Comparison of ENCODE assay signal across 8 mouse cellular contexts in the genomic region with DNA sequence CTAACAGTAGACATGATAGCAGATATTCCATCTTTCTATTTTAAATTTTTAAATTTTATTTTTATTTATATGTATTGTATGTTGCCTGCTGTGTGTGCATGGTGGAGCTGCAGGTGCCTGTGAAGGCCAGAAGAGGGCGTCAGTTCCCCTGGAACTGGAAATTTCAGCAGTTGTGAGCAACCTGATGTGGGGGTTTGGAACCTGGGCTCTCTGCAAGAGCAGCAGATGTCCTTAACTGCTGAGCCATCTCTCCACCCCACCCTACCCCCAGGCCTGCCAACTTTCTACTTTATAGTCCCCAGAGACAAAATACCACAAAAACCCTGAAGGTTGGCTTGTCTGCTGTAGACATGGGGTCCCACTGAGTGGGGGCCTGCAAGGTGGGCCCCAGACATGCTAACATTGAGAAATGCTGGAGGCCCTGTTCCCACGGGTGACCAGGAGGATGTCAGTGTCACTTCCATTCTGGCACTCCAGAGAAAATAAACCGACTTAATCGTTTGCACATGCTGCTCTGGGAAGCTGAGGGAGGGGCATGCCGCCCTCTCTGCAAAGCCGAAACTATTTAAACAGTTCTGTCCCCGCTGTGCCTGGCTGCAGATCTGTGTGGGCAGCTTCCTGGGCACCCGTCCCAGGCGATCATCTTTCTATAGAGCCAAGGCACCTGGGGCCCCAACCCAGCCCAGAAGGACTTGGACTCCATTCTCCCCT. TPM values are rescaled to one million over a fixed set of nuclear protein-coding genes. Genes with fewer than 3 reads are reported as not detected.
DNase-seq lines count a peak whose midpoint lies in the region; ATAC-seq and TF ChIP-seq lines count a peak whose summit lies in the region.

No protein-coding gene starts in this region.

- peak; percentile 63 for DNase-seq in 3134 (ENCODE audit: extremely low read depth, insufficient read length, low spot score)
- peak; percentile 96 for DNase-seq in Muller cell, postnatal 12 days (ENCODE audit: inconsistent ontology term)
- DNase-seq in lung, postnatal 4 days = peak; percentile 14 to 61
- no peak for DNase-seq in thymus, adult 2 months
- DNase-seq in heart, postnatal 25 days (ENCODE audit: low spot score) = no peak

- H3K27me3 ChIP-seq in embryonic facial prominence, embryonic 13.5 days = no peaks in the 10 kb centered on the region
- no peaks in the 10 kb centered on the region for H3K27me3 ChIP-seq in hindbrain, embryonic 16.5 days (replicated peaks; ENCODE audit: control insufficient read depth, insufficient read depth, low read length)
- no peaks in the 10 kb centered on the region for H3K27me3 ChIP-seq in heart, embryonic 12.5 days (replicated peaks)
- no peaks in the 10 kb centered on the region for H3K27me3 ChIP-seq in thymus, adult 2 months (ENCODE audit: control insufficient read depth, insufficient read depth, low read length)

- ATAC-seq in embryonic facial prominence, embryonic 13.5 days (ENCODE audit: insufficient number of reproducible peaks, insufficient read depth, low FRiP score, low TSS enrichment, low read depth) = peak; percentile 70
- ATAC-seq in hindbrain, embryonic 16.5 days = peak; percentile 84
- no peak for ATAC-seq in heart, embryonic 12.5 days (ENCODE audit: insufficient number of reproducible peaks, low FRiP score)

- H3K36me3 ChIP-seq in embryonic facial prominence, embryonic 13.5 days = peaks cover 37% of the 10 kb centered on the region
- H3K36me3 ChIP-seq in hindbrain, embryonic 16.5 days (ENCODE audit: control insufficient read depth, insufficient read depth, low read length) = no peaks in the 10 kb centered on the region
- peaks cover 43% of the 10 kb centered on the region for H3K36me3 ChIP-seq in heart, embryonic 12.5 days
- H3K36me3 ChIP-seq in thymus, adult 2 months (ENCODE audit: control insufficient read depth, insufficient read depth, low read length) = no peaks in the 10 kb centered on the region

- no peak overlapping the region; the same call in 1 of the 2 replicates for H3K4me3 ChIP-seq in embryonic facial prominence, embryonic 13.5 days
- H3K4me3 ChIP-seq in hindbrain, embryonic 16.5 days (ENCODE audit: low read length) = no peak overlapping the region
- H3K4me3 ChIP-seq in heart, embryonic 12.5 days = no peak overlapping the region
- H3K4me3 ChIP-seq in thymus, adult 2 months (ENCODE audit: control insufficient read depth, insufficient read depth, low read length) = no peak overlapping the region

- intact Hi-C loops in heart, postnatal 25 days (cut with DNase I) = no loop called here

- peak overlapping the region; percentile 91 for H3K27ac ChIP-seq in embryonic facial prominence, embryonic 13.5 days
- H3K27ac ChIP-seq in hindbrain, embryonic 16.5 days (ENCODE audit: low read depth, low read length) = peak overlapping the region; percentile 50
- no peak overlapping the region for H3K27ac ChIP-seq in heart, embryonic 12.5 days (ENCODE audit: poor library complexity, severe bottlenecking)
- no peak overlapping the region for H3K27ac ChIP-seq in thymus, adult 2 months (ENCODE audit: control insufficient read depth, insufficient read depth, low read length)

- H3K9me3 ChIP-seq in embryonic facial prominence, embryonic 13.5 days = no peaks in the 10 kb centered on the region
- no peaks in the 10 kb centered on the region for H3K9me3 ChIP-seq in hindbrain, embryonic 16.5 days (ENCODE audit: control insufficient read depth, low read length)
- peaks cover 8% of the 10 kb centered on the region; the same call in 1 of the 2 replicates for H3K9me3 ChIP-seq in heart, embryonic 12.5 days (replicated peaks)

- H3K9ac ChIP-seq in embryonic facial prominence, embryonic 13.5 days = peak overlapping the region; percentile 33; the same call in 1 of the 2 replicates
- no peak overlapping the region for H3K9ac ChIP-seq in hindbrain, embryonic 16.5 days (ENCODE audit: low read depth, low read length)
- no peak overlapping the region for H3K9ac ChIP-seq in heart, embryonic 12.5 days

- H3K4me2 ChIP-seq in embryonic facial prominence, embryonic 13.5 days = peak overlapping the region; percentile 36
- no peak overlapping the region for H3K4me2 ChIP-seq in hindbrain, embryonic 16.5 days (ENCODE audit: low read length)
- no peak overlapping the region for H3K4me2 ChIP-seq in heart, embryonic 12.5 days

- no peak for TF ChIP-seq POLR2A in thymus, adult 2 months (IDR thresholded peaks at IDR 0.05; ENCODE audit: control insufficient read depth, extremely low read depth, insufficient read depth, low read length, poor library complexity)

- TF ChIP-seq CTCF in thymus, adult 2 months (IDR thresholded peaks at IDR 0.05; ENCODE audit: borderline replicate concordance, control insufficient read depth, extremely low read depth, insufficient read depth, low read length, poor library complexity) = no peak

- WGBS in embryonic facial prominence, embryonic 13.5 days = 15% methylated on average over 9 of the region's 9 CpGs
- WGBS in hindbrain, embryonic 16.5 days = 48% methylated on average over 9 of the region's 9 CpGs
- 56% methylated on average over 9 of the region's 9 CpGs for WGBS in heart, embryonic 12.5 days
- 81% methylated on average over 9 of the region's 9 CpGs for WGBS in thymus, adult 2 months

- H3K4me1 ChIP-seq in embryonic facial prominence, embryonic 13.5 days = peaks cover 19% of the 10 kb centered on the region
- 0 out of 2 replicates have a peak, but pooled peaks cover 5% of the 10 kb centered on the region for H3K4me1 ChIP-seq in hindbrain, embryonic 16.5 days (ENCODE audit: control insufficient read depth, insufficient read depth, low read depth, low read length)
- H3K4me1 ChIP-seq in heart, embryonic 12.5 days (replicated peaks) = no peaks in the 10 kb centered on the region
- no peaks in the 10 kb centered on the region for H3K4me1 ChIP-seq in thymus, adult 2 months (replicated peaks; ENCODE audit: control insufficient read depth, insufficient read depth, low read length)

RNA-seq across cellular contexts. Expression of a gene that starts 44.1 kb away (rescaled TPM):
- polyA plus RNA-seq in embryonic facial prominence, embryonic 13.5 days (2015; fragmentation: Nextera tagmentation; extraction: Ambion mirVana) = 15.8 and 19.8 TPM in 2 replicates
- polyA plus RNA-seq in hindbrain, embryonic 16.5 days (2015; fragmentation: Nextera tagmentation; extraction: Ambion mirVana) = 6.3 and 6.9 TPM in 2 replicates
- 2.3 and 4.3 TPM in 2 replicates for polyA plus RNA-seq in heart, embryonic 12.5 days (2016; fragmentation: Nextera tagmentation; extraction: Ambion mirVana)
- 10.1 and 12.3 TPM in 2 replicates for polyA plus RNA-seq in thymus, adult 2 months (2012; rRNA removed)
- total RNA-seq in heart, postnatal 25 days (2021) = 1 to 10 TPM; 2.3 to 2.7 TPM

RNA-seq across cellular contexts. Expression of a gene that starts 50.8 kb away (rescaled TPM):
- polyA plus RNA-seq in embryonic facial prominence, embryonic 13.5 days (2015; fragmentation: Nextera tagmentation; extraction: Ambion mirVana) = 103 and 107 TPM in 2 replicates
- polyA plus RNA-seq in hindbrain, embryonic 16.5 days (2015; fragmentation: Nextera tagmentation; extraction: Ambion mirVana) = 2.3 and 2.5 TPM in 2 replicates
- 58.8 and 63.9 TPM in 2 replicates for polyA plus RNA-seq in heart, embryonic 12.5 days (2016; fragmentation: Nextera tagmentation; extraction: Ambion mirVana)
- polyA plus RNA-seq in thymus, adult 2 months (2012; rRNA removed) = 2.2 and 2.5 TPM in 2 replicates
- total RNA-seq in heart, postnatal 25 days (2021) = 1 to 10 TPM in 1 of 2 experiments, under 1 TPM in 1; 0.61 to 1.9 TPM

RNA-seq across cellular contexts. Expression of a gene that starts 55.5 kb away (rescaled TPM):
- polyA plus RNA-seq in embryonic facial prominence, embryonic 13.5 days (2015; fragmentation: Nextera tagmentation; extraction: Ambion mirVana) = 39.5 and 47.3 TPM in 2 replicates
- polyA plus RNA-seq in hindbrain, embryonic 16.5 days (2015; fragmentation: Nextera tagmentation; extraction: Ambion mirVana) = 44.9 and 47.2 TPM in 2 replicates
- 24.2 and 25.5 TPM in 2 replicates for polyA plus RNA-seq in heart, embryonic 12.5 days (2016; fragmentation: Nextera tagmentation; extraction: Ambion mirVana)
- polyA plus RNA-seq in thymus, adult 2 months (2012; rRNA removed) = 97.6 and 103 TPM in 2 replicates
- 1 to 10 TPM; 9.3 to 9.5 TPM for total RNA-seq in heart, postnatal 25 days (2021)

Comparison
In these comparisons a context has a peak if more than half of its experiments do, and no peak if none do; other contexts are left out.
1. DNase-seq: peak in 3134 (single experiment), Muller cell, postnatal 12 days (single experiment) and lung, postnatal 4 days (2 of 2); none in thymus, adult 2 months (single experiment) and heart, postnatal 25 days (single experiment).
2. H3K27ac ChIP-seq: peak in embryonic facial prominence, embryonic 13.5 days (single experiment) and hindbrain, embryonic 16.5 days (single experiment); none in heart, embryonic 12.5 days (single experiment) and thymus, adult 2 months (single experiment).
3. RNA of a gene that starts 50.8 kb away (polyA plus RNA-seq): 103 to 107 TPM in embryonic facial prominence, embryonic 13.5 days and 58.8 to 63.9 TPM in heart, embryonic 12.5 days; 2.2 to 2.5 TPM in thymus, adult 2 months and 2.3 to 2.5 TPM in hindbrain, embryonic 16.5 days; every median in the first group is over 10 times any median in the second.